ENCODE assay signal across 22 mouse cellular contexts in genomic region chr7:109244776-109245175, GRCm38 (mm10).
DNase-seq lines count a peak whose midpoint lies in the region; ATAC-seq and TF ChIP-seq lines count a peak whose summit lies in the region.
"Had no signal": no experiment of that assay in that cellular context is flagged by ENCODE, and none has a peak within 500 bp of the region (broad histone marks: within the 10 kb centered on the region; RNA-seq: fewer than 3 reads in every experiment).

No protein-coding gene starts in this region.

- peak; percentile 65 for ATAC-seq in granulocyte monocyte progenitor cell, adult 5-6 weeks (replicated peaks; ENCODE audit: poor library complexity, severe bottlenecking)
- peak; percentile 78 for ATAC-seq in megakaryocyte, adult 5-6 weeks (ENCODE audit: poor library complexity, severe bottlenecking)
- peak; percentile 77 for ATAC-seq in megakaryocyte progenitor cell, adult 5-6 weeks (replicated peaks; ENCODE audit: poor library complexity)
- no peak for ATAC-seq in erythroblast, adult 5-6 weeks (replicated peaks; ENCODE audit: low FRiP score, poor library complexity, severe bottlenecking)
- ATAC-seq: forebrain, embryonic 14.5 days; forebrain, embryonic 16.5 days had no signal

- no peak overlapping the region for H3K4me3 ChIP-seq in layer of hippocampus, adult 2 months
- H3K4me3 ChIP-seq: embryonic facial prominence, embryonic 10.5 days; embryonic facial prominence, embryonic 12.5 days; erythroblast, embryonic 14.5 days; forebrain, embryonic 10.5 days; forebrain, embryonic 12.5 days had no signal

- no peak for DNase-seq in lung, postnatal 14 days
- DNase-seq in layer of hippocampus, adult 2 months (ENCODE audit: low spot score in 2 of 2), result no peak
- DNase-seq: adrenal gland, adult 2 months; adrenal gland, postnatal 10 days; adrenal gland, postnatal 25 days; cerebellum, adult 11 months; cerebellum, adult 18-20 months; cerebellum, adult 8-10 months; cerebellum, adult 9-11 months; cerebellum, postnatal 14 days; cerebellum, postnatal 36 days had no signal

- no peak overlapping the region for H3K27ac ChIP-seq in layer of hippocampus, adult 2 months
- H3K27ac ChIP-seq: embryonic facial prominence, embryonic 10.5 days; embryonic facial prominence, embryonic 12.5 days; forebrain, embryonic 10.5 days; forebrain, embryonic 12.5 days had no signal

- TF ChIP-seq CTCF in layer of hippocampus, adult 2 months (conservative IDR thresholded peaks at IDR 0.05), result no peak
